Mouse (Mus musculus): Measurements from ENCODE around the gene Gm49391.
"Not testable (repeated sequence)": the region's sequence is repeated elsewhere in the genome, so short reads cannot be mapped to it uniquely, and the experiment has no call there.

Gene Gm49391

GRCm38 (mm10) chr13:60936500-60936901, at the start of gene Gm49391, which contains the start of gene Ctla2a:
TSS of gene Gm49391 (minus strand) at chr13:60936571.
TSS of gene Ctla2a (minus strand) at chr13:60936625.
- DNase-seq, result no peak

- DNase-seq, result not testable (repeated sequence)
These were observed 35.9 kb upstream of the Gm49391 start for GRCm38 (mm10) chr13:60972319-60972718.

GRCm38 (mm10) chr13:60963985-60964384, 27.6 kb upstream of the Gm49391 start:
- not testable (repeated sequence) for DNase-seq

GRCm38 (mm10) chr13:60961706-60962105, 25.3 kb upstream of the Gm49391 start:
- DNase-seq, result no peak

GRCm38 (mm10) chr13:60941884-60942283, 5.5 kb upstream of the Gm49391 start, which contains the start of gene Tpbpa:
TSS of gene Tpbpa (minus strand) at chr13:60941984.
- DNase-seq, result not testable (repeated sequence)

GRCm38 (mm10) chr13:60935490-60935889, 881 bp downstream of the Gm49391 start, which contains the start of gene Gm49393:
TSS of gene Gm49393 (minus strand) at chr13:60935590.
- DNase-seq, result not testable (repeated sequence)

GRCm38 (mm10) chr13:60904780-60905179, 31.6 kb downstream of the Gm49391 start, which contains the start of gene Tpbpb:
TSS of gene Tpbpb (minus strand) at chr13:60904880.
- not testable (repeated sequence) for DNase-seq

GRCm38 (mm10) chr13:60897328-60897727, 39.0 kb downstream of the Gm49391 start, which contains the start of gene Ctla2b:
TSS of gene Ctla2b (minus strand) at chr13:60897447.
- DNase-seq, result no peak

GRCm38 (mm10) chr13:60896794-60897193, 39.6 kb downstream of the Gm49391 start, which contains the start of gene Gm49392:
TSS of gene Gm49392 (minus strand) at chr13:60896894.
- DNase-seq, result not testable (repeated sequence)

GRCm38 (mm10) chr13:60895406-60896160, 40.8 kb downstream of the Gm49391 start:
- DNase-seq, result no peak

GRCm38 (mm10) chr13:60892301-60892700, 44.1 kb downstream of the Gm49391 start:
- DNase-seq, result no peak

- DNase-seq, result no peak
These were observed 72.1 kb downstream of the Gm49391 start, which contains the start of gene 4930486L24Rik for GRCm38 (mm10) chr13:60864281-60864680. TSS of gene 4930486L24Rik (minus strand) at chr13:60864475.

- no peak for DNase-seq
These were observed 87.9 kb downstream of the Gm49391 start for GRCm38 (mm10) chr13:60848241-60849120.

All from right cerebral cortex, adult 18-20 months (tissue).